Mouse (Mus musculus): ENCODE measurements around the gene Pcsk1n.
A peak's percentile ranks its signal among the peaks of the same experiment; 100 is the strongest.

The Pcsk1n gene

GRCm38 (mm10) chrX:7947108-7947899 is 27.7 kb downstream of the Pcsk1n start, which contains the start of gene Hdac6:
Gene Hdac6 (minus strand): TSS chrX:7947889.
- no peak for DNase-seq

- DNase-seq: peak; percentile 98
Observed at GRCm38 (mm10) chrX:7947900-7948492, 28.4 kb downstream of the Pcsk1n start.

- DNase-seq: no peak
Observed at GRCm38 (mm10) chrX:7950091-7950490, 30.5 kb downstream of the Pcsk1n start.

GRCm38 (mm10) chrX:7958868-7959267 is 39.2 kb downstream of the Pcsk1n start:
- DNase-seq: no peak

- DNase-seq: no peak
Observed at GRCm38 (mm10) chrX:7963829-7964626, 44.4 kb downstream of the Pcsk1n start.

GRCm38 (mm10) chrX:7966161-7966560 is 46.5 kb downstream of the Pcsk1n start:
- no peak for DNase-seq

- no peak for DNase-seq
Observed at GRCm38 (mm10) chrX:7967596-7968201, 48.1 kb downstream of the Pcsk1n start.

DNA sequence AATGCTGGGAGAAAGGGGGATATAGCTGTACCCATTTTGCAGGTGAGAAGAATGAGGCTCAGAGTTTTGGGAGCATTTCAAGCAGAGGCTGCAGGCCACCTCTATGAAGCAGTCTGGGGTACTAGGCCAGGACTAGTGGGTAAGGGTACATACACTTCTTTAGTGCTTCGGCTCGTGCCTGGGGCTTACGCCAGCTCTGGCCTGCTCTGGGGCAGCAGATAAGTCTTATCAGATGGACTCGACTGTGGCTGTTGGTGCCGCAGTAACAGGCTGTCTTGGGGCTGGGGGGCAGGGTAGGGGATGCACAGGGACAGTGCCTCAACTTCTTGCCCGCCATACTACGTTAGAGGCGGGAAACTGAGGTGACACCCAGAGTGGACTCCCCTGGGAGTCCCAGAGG is 48.6 kb downstream of the Pcsk1n start:
- DNase-seq: no peak

- DNase-seq: no peak
Observed at GRCm38 (mm10) chrX:7968899-7969298, 49.3 kb downstream of the Pcsk1n start.

- DNase-seq: no peak
Observed at GRCm38 (mm10) chrX:7971292-7971691, 51.7 kb downstream of the Pcsk1n start.

Measured in retina, postnatal 1 day (tissue).